Mouse (Mus musculus): ENCODE measurements at regions not wholly inside any gene's neighbourhood (a gene's known extent, or its start where the extent isn't known, plus 50 kb on each side); places are given as distances from the start of the nearest gene placed in this dataset.

DNA sequence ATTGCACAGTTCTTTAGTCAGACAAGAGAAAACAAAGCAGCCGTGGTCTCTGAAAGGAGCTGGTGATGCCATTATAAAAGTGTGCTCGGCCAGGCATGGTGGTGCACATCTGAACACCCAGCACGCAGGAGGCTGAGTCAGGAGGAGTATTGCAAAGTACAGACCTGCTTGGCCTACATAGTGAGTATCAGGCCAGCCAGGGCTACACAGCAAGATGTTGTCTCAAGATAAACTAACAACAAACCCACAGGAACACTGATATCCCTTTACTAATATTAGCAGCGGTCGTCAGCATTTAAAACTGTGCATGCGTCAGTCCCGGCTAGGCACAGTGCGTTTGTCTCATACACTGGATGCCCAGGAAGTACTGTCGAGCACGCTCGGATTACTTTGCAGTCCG is 64.4 kb upstream of the Slc1a1 start:
- TF ChIP-seq CTCF (IDR thresholded peaks at IDR 0.05; ENCODE audit: low read depth): no peak
- no peak for TF ChIP-seq EP300 (IDR thresholded peaks at IDR 0.05; ENCODE audit: low read depth)

Measured in liver, embryonic 14.5 days (tissue).